Mouse (Mus musculus) olfactory bulb, adult 2 months (tissue): ENCODE measurements around the gene Il13.

ENCODE experiments used
- CTCF ChIP-seq: fragments of 200-500 bp; IDR thresholded peaks from 2 replicates; pipeline ENCODE4 v1.5.1; 2012; ENCODE audit warnings: low read depth, mild to moderate bottlenecking, low read length, moderate library complexity; ENCODE audit not compliant: insufficient read depth
- POLR2A ChIP-seq: fragments of 200-500 bp; IDR thresholded peaks from 2 replicates; pipeline ENCODE4 v1.6.1; 2012; ENCODE audit warnings: mild to moderate bottlenecking, low read depth, low read length, moderate library complexity; ENCODE audit not compliant: insufficient read depth

- TF ChIP-seq CTCF (no peak), POLR2A (no peak)
Observed at GRCm38 (mm10) chr11:53616748-53617558, 17.5 kb downstream of the Il13 start.
